In the genomic region with DNA sequence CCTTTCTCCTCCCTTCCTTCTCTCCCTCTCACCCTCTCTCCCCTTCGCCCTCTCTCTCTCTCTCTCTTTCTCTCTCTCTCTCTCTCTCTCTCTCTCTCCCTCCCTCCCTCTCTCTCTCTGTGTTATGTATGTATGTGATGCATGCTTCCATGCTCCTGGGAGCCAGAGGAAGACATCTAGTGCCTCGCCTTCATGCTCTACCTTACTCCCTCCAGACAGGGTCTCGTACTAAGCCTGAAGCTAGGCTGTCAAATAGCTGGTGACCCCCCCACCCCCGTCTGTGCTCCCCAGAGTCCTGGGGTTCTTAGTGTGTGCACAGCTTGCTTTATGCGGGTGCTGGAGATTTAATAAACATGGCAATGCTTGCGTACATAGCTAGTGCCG, we compare ENCODE assay signal across 24 mouse cellular contexts.
"Had no signal": no experiment of that assay in that cellular context is flagged by ENCODE, and none has a peak within 500 bp of the region (broad histone marks: within the 10 kb centered on the region; RNA-seq: fewer than 3 reads in every experiment).

No protein-coding gene starts in this region.

- H3K4me1 ChIP-seq: liver, embryonic 12.5 days; liver, embryonic 15.5 days; lung, embryonic 15.5 days had no signal

- DNase-seq: kidney, adult 11 months; kidney, adult 8-10 months; kidney, postnatal 10 days; kidney, postnatal 36 days; layer of hippocampus, postnatal 36 days; liver; lung, adult 18-20 months; lung, postnatal 10 days; lung, postnatal 36 days; right cerebral cortex, adult 18-20 months; right cerebral cortex, postnatal 14 days; right cerebral cortex, postnatal 4 days; thymus, adult 2 months; thymus, postnatal 14 days; thymus, postnatal 4 days had no signal

- H3K27me3 ChIP-seq: kidney, embryonic 15.5 days; limb, embryonic 13.5 days; liver, embryonic 12.5 days; liver, embryonic 15.5 days; lung, embryonic 15.5 days; neural tube, embryonic 13.5 days had no signal

- H3K9ac ChIP-seq: kidney, embryonic 15.5 days; limb, embryonic 13.5 days; liver, embryonic 12.5 days; liver, embryonic 15.5 days; lung, embryonic 15.5 days; neural tube, embryonic 13.5 days had no signal

- H3K4me2 ChIP-seq: kidney, embryonic 15.5 days; limb, embryonic 13.5 days; liver, embryonic 12.5 days; liver, embryonic 15.5 days; lung, embryonic 15.5 days; neural tube, embryonic 13.5 days had no signal

- ATAC-seq: liver, embryonic 12.5 days had no signal

- H3K9me3 ChIP-seq: kidney, embryonic 15.5 days; limb, embryonic 13.5 days; liver, embryonic 12.5 days; liver, embryonic 15.5 days; lung, embryonic 15.5 days; neural tube, embryonic 13.5 days had no signal

- H3K4me3 ChIP-seq: kidney, embryonic 15.5 days; left cerebral cortex, adult 2 months; limb, embryonic 13.5 days; liver, embryonic 12.5 days; liver, embryonic 15.5 days; lung, embryonic 15.5 days; myocyte; neural tube, embryonic 13.5 days had no signal

- H3K36me3 ChIP-seq: lung, embryonic 15.5 days had no signal

- H3K27ac ChIP-seq: kidney, embryonic 15.5 days; left cerebral cortex, adult 2 months; limb, embryonic 13.5 days; liver, embryonic 12.5 days; liver, embryonic 15.5 days; lung, embryonic 15.5 days; neural tube, embryonic 13.5 days; stomach, postnatal 0 days had no signal
